Mouse (Mus musculus) kidney, postnatal 10 days (tissue): ENCODE measurements around the gene Atg4b.
"Not testable (repeated sequence)": the region's sequence is repeated elsewhere in the genome, so short reads cannot be mapped to it uniquely, and the experiment has no call there.

Source experiments
- DNase-seq: peaks from one replicate; pipeline ENCODE4 v3.0.0; 2021; ENCODE audit warnings: mixed read lengths

The Atg4b gene

GRCm38 (mm10) chr1:93756154-93756553, 4.9 kb downstream of the Atg4b start:
- no peak for DNase-seq

DNA sequence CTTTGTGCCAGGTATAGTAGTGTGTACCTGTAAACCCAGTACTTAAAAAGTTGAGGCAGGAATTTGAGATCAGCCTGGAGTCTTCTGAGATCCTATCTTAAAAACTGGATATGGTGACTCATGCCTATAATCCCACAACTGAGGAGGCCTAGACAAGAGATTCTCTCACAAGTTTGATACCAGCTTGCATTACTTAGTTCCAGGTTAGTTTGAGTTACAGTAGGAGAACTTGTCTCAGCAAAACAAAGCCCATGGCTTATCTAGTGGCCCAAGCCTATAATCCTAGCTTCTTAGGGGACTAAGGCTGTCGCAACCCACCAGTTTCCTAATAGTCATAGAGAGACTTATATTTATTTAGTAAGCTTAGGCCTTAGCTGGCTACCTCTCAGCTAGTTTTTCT, 8.8 kb downstream of the Atg4b start:
- DNase-seq: no peak

DNA sequence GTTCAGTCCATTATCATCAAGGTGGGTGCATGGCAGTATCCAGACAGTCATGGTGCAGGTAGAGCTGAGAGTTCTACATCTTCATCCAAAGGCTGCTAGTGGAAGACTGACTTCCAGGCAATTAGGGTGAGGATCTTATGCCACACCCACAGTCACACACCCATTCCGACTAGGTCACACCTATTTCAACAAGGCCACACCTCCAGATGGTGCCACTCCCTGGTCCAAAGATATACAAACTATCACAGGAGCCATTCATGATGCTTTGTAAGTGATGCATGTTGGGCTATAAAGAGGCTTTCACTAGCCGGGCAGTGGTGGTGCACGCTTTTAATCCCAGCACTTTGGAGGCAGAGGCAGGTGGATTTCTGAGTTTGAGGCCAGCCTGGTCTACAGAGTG, 12.2 kb downstream of the Atg4b start:
- not testable (repeated sequence) for DNase-seq

DNA sequence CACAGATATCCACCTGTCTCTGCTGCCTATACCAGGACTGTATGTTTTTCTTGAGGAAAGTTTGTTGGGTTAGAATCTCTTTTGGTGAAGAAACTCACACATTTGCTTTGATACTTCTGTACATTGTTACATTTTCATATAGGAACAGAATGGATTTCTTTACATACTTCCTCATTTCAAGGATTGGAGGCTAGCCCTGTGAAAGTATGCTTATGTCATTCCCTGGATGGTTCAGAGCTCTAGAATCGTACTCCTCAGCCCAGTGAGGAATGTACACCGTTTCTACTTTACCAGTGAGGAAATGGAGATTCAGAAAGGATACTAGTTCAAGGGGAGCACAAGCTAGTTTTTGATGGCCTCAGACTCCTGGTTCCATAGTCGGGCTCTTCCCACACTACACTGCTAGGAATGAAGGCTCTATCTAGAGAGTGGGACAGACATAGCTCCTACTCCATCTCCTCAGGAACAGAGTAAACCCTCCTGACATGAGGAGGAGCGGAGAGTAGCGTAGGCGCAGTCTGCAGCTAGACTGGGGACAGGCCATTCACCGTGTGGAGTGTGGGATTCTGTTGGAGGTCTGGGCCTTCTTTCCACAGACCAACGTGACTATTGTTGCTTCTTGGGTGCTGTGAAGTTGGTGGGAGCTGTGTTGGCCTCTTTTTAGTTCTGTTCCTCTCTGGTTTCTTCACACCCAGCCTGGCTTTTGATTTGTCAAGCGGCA, 13.7 kb downstream of the Atg4b start:
- no peak for DNase-seq

- no peak for DNase-seq
Observed at GRCm38 (mm10) chr1:93767600-93767999, 16.3 kb downstream of the Atg4b start.

GRCm38 (mm10) chr1:93769901-93770300, 18.6 kb downstream of the Atg4b start:
- DNase-seq: no peak

GRCm38 (mm10) chr1:93776686-93777085, 25.4 kb downstream of the Atg4b start:
- no peak for DNase-seq

GRCm38 (mm10) chr1:93786912-93787311, 35.6 kb downstream of the Atg4b start:
- DNase-seq: peak; percentile 34

DNA sequence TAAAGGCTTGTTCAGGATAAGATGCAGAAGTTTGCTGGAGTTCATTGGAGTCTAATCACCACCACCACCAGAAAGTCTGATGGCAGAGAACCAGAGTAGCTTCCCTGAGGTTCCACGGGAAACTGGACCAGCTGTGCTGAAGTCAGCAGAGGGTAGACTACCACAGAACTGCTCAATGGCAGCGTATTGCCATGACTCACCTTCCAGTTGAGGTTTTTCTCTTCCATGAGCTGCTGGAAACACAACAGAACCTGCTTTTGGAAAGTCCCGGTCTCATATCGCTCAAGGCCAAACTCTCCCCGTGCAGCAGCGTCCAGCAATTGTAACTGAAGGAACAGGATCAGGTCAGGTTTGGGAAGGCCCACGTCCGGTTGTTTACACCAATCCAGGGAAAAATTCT, 43.2 kb downstream of the Atg4b start:
- no peak for DNase-seq

- no peak for DNase-seq
Observed at GRCm38 (mm10) chr1:93795886-93796285, 44.6 kb downstream of the Atg4b start.

DNA sequence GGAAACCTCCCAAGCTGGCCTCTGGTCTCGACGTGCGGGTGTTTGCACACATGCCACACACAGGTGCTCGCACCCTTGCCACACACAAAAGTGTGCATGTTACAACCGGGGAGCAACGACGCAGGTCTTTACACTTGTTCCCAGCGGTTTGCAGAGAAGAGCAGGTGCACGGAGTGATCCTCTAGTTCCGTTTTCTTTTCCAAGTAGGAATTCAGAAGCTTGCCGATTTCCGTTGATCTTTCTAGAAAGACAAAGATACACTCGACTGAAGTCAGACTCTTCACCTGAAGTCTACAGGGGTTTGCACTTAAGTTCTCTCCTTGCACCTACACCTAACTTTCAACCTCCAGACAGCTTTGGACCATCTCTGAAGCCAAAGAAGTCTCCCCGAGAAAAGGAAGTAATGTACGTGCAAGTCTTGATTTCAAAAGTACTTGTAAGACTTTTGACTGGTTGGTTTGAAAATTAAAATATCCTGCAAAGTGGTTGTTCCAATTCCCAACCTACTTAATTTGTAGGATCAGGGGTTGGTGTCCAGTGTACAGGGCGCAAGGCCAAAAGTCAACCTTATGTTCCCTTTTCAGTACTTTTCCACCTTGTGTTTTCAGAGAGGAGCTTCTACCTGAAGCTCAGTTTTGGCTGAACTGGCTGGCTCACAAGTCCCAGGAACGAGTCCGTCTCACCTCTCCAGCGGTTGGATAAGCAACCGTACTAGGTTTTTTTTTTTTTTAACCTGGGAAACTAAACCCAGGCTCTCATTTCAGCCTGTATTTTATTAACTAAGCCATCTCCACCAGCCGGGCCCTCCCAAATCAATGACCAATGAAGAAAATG, 49.6 kb downstream of the Atg4b start:
- DNase-seq: peak; percentile 25

DNA sequence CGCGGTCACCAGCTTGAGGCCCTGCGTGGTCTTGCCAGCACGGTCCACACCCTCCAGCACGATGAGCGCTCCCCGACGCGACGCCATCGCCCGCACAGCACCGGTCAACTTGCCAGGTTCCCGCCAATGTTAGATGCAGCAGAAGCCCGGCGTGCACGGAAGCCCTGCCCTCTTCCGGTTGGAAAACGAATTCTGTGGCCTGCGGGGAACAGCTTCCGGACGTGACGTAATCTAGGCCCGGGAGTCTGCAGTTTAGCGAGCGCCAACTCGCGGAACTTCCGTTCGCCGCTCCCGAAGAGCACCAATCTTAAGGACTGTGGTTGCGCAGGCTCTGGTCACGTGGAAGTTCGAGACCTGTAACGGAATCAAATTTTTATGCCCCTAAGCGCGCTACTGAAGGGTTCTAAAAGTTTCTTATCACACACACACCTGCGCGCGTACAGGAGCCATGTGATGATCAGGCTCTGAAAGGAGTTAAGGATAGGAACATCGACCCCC, 50.5 kb downstream of the Atg4b start, which contains the start of gene Dtymk:
TSS of gene Dtymk (minus strand) at position 194 of the 498 bp plus-strand sequence.
- DNase-seq: peak; percentile 95

DNA sequence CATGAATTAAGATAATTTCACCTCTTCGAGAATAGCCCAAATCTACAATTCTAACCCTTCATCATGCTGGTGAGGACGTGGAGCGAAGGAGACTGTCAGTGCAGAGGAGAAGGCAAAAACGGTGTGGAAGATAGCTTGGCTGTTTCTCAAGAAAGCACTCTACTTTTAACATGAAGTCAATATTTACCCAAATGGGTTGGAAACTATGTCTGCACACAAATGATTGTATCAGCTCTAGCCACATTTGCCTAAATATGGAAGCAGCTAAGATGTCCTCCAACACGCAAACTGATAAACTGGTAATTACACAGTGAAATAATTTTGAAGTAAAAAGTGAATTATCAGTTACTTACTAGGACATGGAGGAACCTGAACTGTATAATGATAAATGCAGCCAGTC, 51.5 kb downstream of the Atg4b start:
- DNase-seq: no peak

GRCm38 (mm10) chr1:93803556-93804507, 52.5 kb downstream of the Atg4b start, which contains the start of gene Ing5:
Gene Ing5 (plus strand): TSS chr1:93803965.
- peak; percentile 100 for DNase-seq

GRCm38 (mm10) chr1:93804818-93805217, 53.5 kb downstream of the Atg4b start:
- DNase-seq: no peak

DNA sequence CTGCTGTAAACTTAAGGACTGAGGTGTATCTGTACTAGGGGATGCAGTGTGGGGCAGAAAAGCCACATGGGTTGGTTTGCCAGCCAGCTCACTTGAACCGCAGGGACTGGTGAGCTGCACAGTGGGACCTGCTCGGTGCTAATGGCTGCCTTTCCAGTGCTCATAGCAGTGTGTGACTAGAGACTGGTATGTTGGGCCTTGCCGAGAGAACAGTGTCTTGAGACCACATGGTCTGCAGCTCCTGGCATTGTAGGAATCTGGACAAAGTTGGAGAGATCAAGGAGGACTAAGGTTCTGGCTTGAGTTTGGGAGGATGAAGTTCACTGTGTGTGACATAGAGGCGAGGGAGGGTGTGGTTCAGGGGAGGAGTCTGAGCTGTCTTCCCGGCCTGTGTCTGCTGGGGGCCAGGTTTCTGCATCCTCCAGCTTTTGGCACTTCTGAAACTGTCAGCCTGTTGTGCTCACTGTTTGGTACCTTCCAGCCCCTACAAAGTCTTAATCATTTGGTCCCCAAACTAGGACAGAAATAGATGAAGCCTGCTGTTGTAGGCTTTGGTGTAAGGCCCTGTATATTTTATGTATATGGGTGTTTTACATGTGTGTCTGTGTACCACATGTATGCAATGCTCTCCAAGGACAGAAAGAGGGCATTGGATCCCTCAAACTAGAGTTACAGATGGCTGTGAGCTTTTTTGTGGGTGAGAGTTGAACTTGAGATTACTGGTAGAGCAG, 54.1 kb downstream of the Atg4b start:
- no peak for DNase-seq

GRCm38 (mm10) chr1:93808871-93809270, 57.6 kb downstream of the Atg4b start:
- no peak for DNase-seq

- DNase-seq: no peak
Observed at GRCm38 (mm10) chr1:93810011-93810410, 58.7 kb downstream of the Atg4b start.

DNA sequence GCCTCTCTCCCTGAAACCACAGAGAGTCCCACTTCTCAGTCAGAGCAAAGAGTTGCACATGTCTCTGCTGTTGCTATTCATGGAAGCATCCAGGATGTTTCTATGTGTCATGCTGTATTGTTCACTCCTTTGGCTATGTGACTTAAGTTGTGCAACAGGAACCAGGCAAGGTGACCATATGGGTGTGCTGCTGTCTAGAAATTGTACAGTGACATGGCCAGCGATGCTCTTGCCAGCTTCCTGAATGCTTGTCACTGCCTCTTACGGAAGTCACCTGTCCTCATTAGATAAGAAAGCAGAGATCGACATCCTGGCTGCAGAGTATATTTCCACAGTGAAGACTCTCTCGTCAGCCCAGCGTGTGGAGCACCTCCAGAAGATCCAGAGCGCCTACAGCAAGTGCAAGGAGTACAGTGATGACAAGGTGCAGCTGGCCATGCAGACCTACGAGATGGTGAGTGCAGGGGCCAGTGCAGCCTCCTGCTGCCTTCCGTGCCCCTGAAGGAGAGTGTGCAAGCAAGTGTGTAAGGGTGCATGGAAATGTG, 60.3 kb downstream of the Atg4b start:
- DNase-seq: no peak

GRCm38 (mm10) chr1:93817823-93818532, 66.7 kb downstream of the Atg4b start:
- no peak for DNase-seq

DNA sequence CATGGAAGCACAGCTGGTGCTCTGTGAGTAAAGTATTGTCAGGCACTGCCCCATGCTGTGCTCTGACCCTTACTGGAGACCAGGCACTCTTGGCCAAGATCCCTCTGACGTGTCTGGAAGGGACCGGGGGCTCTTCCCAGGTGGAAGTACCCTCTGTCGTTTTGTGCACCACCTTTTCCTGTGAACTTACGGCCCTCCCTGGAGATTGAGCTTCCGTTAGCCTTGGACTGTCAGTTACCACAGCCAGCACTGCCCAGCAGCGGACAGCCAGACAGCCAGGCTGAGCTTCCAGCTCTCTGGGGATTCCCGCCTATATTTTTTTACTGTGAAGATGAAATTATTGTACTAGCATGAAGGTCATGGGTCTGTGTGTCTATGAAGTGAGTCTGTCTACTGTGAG, 67.4 kb downstream of the Atg4b start:
- no peak for DNase-seq
